Mouse (Mus musculus) heart, postnatal 36 days (tissue): Measurements from ENCODE around the gene Nphp4. TPM values are rescaled to one million over a fixed set of nuclear protein-coding genes. Genes with fewer than 3 reads are reported as not detected.

Source experiments
- DNase-seq, 2 experiments: peaks; one replicate each; pipeline ENCODE4 v3.0.0; 2021 to 2022
- intact Hi-C: fragments of 180-260 bp; cut with DNase I; formaldehyde crosslinking; loops from one replicate; pipeline ENCODE4 v1.15.1; 2025
- total RNA-seq, 2 experiments: library from RNA; stranded (reverse); gene quantifications; 2 replicates each; pipeline ENCODE4 v1.2.3; 2021

The Nphp4 gene
- total RNA-seq, result under 1 TPM; 0.89 to 1.00 TPM

DNA sequence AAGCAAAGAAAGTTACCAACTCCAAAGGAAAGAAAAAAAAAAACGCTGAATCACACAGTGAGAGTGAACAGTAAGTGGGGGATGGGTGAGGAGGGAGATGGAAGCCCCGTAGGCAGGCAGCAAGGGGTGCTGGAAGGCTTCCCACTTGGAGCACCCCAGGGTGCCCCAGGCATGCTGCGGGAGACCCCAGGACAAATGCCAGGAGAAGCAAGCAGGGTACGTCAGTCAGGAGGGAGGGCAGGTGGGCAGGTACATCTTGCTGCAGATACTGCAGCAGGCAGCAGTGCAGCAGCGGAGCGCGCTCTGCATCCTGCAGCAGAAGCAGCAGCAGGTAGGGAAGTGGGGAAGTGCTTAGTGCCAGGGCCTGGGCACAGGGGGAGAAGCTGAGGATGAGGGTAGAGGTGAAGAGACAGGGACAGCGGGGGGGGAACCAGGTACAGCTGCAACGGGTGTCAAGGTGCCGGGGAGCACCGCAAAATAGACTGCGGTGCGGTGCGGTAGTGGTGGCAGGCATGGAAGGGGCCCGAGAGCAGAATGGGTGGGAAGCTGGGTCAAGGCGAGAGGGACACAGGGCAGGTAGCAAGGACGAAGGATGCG, at the start of gene Nphp4:
Gene Nphp4 (plus strand): TSS at position 280 of the 597 bp plus-strand sequence.
- intact Hi-C loops, result loop anchor here (5.0 kb wide), 1 partner anchor 149 kb away; the partner anchor contains the start of gene Rpl22

DNA sequence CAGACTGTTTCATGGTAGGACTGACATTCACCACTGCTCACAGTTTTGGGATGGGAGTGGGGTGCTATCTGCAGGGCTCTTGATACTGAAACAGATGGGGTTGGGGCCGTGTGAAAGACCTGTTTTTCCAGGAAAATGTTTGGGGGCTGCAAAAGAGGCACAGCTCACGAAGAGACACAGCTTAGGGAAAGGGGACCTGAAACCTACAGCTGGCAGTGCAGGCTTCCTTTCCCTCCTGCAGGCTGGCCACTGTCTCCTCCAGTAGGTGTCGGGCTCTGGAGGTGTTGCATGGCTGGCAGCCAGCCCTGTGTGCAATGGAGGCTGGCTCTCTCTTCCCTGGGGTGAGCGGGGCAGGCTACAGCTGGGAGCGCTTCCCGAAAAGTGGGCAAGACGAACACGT, 48.2 kb upstream of the Nphp4 start:
- intact Hi-C loops, result no loop called here
- no peak for DNase-seq

More for the DNA sequence above, at the start of gene Nphp4:
- no peak for DNase-seq

DNA sequence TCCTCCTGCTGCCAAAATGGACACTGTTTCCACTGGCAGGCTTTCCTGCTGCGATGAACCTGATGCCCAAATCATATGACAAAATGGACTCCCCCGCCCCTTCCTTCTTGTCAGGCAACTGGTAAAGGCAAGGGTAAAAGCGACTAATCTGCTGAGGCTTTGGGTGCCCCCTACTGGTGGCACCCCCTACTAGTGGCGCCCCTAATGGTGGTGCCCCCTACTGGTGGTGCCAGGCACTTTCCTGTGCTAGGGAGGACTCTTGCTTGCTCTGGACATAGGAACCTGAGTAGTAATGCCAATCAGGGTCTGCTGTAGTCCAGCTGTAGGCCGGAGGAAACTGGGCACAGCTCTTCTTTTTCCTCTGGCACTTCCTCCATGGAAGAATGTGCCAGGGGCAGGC, 44.2 kb upstream of the Nphp4 start:
- intact Hi-C loops, result no loop called here
- peak; percentile 31 to 32 for DNase-seq

DNA sequence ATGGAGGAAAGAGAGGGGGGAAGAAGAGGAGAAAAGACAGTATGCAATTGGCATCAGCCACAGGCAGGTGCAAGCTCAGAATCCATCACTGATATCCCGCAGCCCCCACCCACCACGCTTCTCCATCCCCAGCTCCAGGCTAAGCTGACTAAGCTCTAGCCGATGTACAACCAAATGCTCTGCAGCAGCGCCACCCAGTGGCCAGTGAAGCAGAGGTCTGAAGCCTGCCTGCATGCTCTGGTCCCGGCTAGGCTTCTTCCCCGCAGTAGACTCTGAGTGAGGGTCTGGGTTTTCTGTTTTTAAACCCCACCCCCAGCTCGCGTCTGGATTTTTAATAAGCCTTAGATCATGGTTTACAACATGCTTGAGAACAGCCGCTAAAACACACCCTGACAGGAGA, 41.7 kb upstream of the Nphp4 start:
- intact Hi-C loops, result loop anchor here (1.0 to 2.0 kb wide), 3 partner anchors 102 to 262 kb away; no protein-coding TSS in a partner anchor

DNA sequence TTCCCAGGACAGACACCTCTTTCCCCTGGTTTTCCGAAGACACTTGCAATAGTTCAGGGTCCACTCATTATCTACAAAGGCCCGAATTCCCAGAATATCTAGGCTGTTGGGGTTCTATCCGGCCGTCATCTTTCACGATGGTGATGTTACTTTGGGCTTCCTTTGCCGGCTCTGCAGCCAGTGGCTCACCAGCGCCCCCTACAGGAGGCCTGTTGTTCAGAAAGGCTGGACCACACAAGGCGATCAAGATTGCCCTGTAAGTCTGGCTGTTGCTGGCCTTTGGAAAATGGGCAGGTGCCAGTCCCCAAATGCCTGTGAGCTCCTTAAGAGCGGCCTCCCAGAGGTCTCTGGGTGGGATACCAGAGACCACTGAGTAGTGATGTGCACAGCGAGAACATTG, 41.3 kb upstream of the Nphp4 start:
- intact Hi-C loops, result loop anchor here (1.0 to 2.0 kb wide), 3 partner anchors 102 to 262 kb away; no protein-coding TSS in a partner anchor
- peak; percentile 76 to 83 for DNase-seq

More for the DNA sequence above, 41.7 kb upstream of the Nphp4 start:
- peak; percentile 81 to 90 for DNase-seq

DNA sequence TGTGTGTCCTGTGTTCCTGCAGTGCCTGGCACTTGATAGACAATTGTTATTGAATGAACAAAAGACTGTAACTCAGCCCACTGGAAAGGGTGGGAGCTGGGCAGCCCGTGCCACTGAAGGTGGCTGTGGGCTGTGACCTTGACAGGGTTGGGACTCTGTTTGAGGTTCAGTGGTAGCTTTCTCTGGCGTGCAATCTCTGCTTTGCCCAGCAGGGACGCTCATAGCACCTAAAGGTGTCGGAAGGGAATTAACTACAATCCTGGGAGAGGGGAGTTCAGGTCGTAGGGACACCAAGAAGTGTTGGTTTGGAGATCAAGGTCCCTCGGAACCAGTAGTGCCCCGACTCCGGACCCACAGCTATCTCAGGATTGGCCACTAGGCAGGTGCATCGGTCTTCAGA, 35.6 kb upstream of the Nphp4 start:
- no peak for DNase-seq
- intact Hi-C loops, result no loop called here

DNA sequence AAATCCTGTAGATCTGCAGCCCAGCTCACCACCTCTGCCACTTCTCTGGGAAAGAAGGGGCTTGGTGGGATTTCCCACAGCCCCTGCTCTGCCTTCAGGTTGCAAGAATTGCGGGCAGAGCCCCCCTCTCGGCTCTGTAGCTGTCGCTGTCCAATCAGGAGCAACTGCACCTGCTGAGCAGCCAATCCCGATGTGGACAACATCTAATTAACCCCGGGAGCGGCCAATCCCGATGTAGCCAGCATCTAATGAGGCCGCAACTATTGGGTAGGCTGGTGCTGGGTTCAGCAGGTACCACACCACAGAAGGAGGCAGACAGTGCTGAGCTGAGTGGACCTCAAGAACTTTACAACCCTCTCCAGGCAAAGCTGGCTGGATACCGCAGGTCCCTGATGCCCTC, 35.0 kb upstream of the Nphp4 start:
- DNase-seq, result no peak
- intact Hi-C loops, result no loop called here

DNA sequence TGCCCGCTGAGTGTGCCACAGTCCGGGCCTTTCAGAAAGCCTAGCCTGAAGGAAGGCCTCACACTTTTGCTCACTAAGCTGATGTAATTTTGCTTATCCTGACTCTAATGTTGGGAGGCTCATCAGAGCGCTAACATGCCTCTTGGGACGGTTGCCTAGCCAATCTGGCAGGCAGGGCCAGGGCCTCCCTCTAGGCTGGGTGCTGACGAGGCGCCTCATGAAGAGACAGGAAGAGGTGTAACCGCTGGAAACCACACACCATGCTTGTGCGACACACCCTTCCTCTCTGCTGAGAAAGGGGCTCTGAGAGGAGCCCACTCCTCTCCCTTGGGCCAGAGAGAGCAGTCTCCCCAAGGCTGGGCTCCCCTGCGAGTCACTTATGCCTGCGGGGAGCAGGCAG, 30.3 kb upstream of the Nphp4 start:
- intact Hi-C loops, result no loop called here
- DNase-seq, result peak; percentile 22 to 23

DNA sequence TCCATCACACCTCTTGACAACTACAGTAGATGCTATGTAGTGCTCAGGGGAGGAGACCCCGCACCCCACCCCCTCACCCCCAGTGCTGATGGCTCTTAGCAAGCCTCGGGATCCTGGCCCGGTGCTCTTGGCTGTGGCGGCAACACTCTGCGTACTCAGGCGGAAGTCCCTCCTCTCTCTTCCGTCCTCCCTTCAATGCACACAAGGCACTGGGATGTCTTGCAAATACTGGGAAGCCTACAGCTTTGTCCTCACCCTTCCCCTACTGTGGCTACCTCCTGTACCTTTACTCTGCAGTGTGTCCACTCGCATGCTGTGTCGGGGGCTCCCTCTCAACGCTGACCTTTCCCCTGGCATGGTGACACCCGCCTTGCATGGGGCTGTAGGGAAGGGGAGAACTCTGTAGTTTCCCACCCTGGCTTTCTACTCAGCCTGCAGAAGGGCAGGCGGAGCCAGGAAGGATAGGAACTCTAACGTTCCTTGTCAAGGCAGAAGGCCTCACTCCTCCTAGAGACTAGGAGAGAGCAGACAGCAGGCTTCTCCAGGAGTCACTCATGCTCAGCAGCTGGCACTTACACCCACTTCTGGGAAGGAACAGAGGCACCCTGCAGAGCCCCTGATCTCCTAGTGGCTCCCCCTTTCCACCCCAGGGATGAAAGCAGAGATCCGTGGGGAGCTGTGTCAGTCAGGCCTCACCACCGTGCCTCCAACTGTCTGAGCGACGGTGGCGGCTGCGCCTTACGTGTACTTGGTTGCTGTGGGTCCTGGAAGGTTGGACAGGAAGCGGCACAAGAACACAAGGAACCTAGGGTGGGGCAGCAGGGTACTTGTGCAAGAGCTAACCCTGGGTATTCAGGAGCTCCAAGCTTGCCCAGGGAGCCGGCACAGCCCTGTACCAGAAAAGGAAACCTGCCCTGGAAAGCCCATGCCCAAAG, 28.5 kb upstream of the Nphp4 start:
- intact Hi-C loops, result no loop called here
- DNase-seq, result peak in 1 of 2 experiments; percentile 18

DNA sequence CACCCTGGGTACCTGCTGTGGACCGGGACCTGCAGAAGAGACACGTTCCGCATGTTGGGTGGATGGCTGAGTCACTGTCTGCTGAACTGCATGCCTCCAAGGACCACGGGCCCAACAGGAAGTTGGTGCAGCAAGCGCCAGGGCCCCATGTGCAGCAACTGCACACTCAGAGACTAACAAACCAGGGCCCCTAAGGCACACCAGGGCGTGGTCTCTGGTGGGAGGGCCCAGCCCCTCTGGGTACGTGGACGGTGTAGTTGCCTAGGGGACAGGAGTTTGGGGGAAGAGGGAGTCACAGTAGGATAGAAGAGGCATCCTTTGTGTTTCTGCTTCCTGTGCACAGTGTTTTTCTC, 27.9 kb upstream of the Nphp4 start:
- peak in 1 of 2 experiments; percentile 9 for DNase-seq
- intact Hi-C loops, result no loop called here

DNA sequence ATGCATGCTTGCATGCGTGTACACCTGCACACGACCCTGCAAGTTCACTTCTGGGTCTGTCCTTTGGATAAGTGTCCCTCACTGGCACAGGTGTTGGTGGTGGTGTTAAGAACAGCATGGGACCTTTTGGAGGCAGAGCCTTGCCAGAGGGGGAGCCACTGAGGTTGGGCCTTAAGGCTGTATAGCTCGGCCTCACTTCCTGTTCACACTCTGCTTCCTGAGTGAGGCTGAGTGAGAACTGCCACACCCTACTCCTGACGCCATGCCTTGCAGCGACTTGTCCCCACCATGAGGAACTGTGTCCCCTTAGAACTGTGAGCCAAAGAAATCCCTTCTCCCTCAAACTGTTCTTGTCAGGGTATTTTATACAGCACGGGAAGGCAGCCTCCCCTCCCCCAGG, 25.1 kb upstream of the Nphp4 start:
- DNase-seq, result no peak
- intact Hi-C loops, result no loop called here

DNA sequence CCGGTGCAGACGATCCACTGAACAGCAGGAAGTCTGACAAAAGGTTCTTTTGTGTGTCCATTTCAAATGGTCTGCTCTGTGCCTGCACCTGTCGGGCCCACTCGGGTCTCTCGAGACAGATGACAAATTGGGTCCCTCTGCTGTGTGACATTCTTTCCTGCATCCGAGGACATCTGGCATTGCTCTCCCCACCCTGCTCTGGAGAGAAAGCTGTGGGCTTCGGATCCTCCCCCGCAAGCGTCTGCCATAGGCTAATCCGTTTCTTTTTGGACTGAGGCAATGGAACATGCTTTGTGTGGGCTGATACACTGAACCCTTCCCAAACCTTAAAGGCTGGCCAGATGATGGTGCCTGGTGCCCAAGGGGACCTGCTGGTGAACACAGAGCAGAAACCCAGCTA, 23.4 kb upstream of the Nphp4 start:
- no peak for DNase-seq
- intact Hi-C loops, result no loop called here

DNA sequence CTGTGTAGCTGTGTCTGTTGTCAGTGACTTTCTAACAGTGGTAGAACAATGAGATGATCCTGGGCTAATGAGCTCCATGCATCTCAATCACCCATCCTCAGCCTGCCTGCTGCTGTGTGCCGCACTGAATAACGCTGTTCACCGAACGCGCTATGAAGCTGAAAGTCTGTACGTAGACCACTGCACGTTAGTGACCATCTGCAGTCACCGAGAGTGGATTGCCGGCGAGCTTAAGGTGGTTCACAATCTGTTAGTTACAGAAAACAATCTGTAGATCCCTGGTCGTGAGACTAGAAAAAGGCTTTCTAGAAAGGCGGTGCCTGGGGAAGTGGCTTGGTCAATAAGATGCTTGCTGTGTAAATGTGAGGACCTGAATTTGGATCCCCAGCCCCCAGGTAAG, 22.4 kb upstream of the Nphp4 start:
- intact Hi-C loops, result no loop called here

DNA sequence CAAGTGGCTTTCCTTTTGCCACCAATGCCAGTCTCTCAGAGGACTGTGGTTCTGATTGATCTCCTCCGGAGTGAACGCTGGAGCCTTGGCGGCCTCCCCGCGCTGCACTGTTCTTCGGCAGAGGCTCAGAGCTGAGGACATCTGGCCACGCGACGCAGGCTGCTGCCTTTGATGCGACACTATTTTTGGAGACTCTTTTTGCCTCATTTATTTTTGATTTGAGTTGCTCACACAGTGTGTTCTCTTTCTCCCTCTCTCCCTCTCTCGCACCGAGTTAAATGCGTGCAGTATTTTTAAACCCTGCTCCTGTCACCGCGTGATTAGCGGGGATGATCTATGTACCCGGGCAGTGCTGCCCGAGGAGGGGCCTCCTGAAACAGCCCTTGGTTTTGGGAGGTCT, 19.9 kb upstream of the Nphp4 start:
- intact Hi-C loops, result no loop called here
- no peak for DNase-seq

More for the DNA sequence above, 22.4 kb upstream of the Nphp4 start:
- DNase-seq, result no peak

DNA sequence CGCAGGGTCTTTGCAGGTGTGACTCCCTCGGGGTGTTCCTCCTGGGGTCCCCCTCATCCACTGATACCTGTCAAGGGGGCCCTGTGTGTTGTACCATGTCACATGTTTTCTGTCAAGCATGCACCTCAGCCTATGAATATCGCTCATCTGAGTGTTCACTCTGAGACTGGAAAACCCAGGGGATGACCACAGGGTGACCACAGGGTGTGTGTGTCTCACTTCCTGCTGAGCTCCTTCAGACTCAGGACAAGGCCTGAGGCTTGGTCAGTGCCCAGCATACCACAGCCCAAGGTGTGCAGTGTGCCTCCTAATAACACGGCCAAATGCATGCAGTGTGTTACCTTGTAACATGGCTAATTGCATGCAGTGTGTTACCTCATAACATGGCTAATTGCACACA, 18.8 kb upstream of the Nphp4 start:
- intact Hi-C loops, result no loop called here
- no peak for DNase-seq

DNA sequence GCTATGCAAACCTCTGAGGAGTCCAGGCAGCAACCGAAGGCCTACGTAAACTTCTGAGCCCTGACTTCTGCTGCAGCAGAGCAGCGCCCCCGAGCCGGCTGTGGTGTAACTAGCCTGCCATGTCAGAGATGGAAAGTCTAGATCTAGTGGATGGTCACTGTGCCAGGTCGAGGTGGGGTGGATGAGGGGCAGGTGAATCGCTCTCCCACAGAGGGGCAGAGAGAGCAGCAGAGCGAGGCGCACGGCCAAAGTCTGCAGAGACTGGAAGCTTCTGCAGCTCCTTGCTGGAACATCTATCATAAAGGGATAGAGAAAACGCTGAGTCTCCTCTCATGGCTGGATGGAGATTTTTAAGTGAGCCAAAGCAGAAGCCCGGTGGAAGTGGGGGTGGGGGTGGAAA, 14.0 kb upstream of the Nphp4 start:
- intact Hi-C loops, result no loop called here
- DNase-seq, result no peak

DNA sequence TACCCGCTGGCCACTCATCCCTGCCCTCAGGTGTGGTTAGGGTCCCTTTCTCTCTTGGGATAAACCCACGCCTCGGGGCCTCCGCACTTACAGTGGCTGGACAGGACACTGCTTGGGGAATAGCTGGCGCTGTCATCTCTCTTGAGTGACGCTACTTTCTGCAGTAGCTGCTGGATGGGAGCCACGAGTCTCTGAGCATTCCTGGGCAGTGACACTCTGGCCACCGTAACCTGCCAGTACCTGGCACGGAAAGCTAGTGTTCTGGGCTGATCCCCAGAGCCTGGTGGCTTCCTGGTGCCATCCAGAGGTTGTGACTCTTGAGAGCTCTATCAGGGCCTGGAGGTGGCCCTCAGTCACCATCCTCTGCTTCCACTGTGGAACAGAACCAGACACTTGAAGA, 13.4 kb upstream of the Nphp4 start:
- DNase-seq, result peak; percentile 33 to 56
- intact Hi-C loops, result no loop called here

DNA sequence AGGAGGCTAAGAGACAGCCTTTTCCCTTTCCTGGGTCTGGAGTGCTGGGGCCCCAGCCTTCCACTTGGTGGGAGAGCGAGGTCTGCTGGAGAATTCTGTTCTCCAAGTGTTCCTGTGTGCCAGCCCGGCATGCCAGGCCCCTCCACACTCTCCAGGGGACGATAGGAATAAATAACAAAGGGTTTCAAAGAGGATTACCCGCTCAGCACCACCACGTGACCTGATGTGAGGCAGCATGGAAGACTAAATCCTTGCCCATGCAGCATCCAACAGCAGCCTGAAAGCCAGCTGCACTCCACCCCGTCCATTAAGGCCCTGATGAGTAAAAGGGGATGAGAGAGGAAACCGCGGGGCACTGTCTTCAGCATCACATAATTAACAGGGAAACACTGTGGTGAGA, 11.4 kb upstream of the Nphp4 start:
- intact Hi-C loops, result no loop called here

DNA sequence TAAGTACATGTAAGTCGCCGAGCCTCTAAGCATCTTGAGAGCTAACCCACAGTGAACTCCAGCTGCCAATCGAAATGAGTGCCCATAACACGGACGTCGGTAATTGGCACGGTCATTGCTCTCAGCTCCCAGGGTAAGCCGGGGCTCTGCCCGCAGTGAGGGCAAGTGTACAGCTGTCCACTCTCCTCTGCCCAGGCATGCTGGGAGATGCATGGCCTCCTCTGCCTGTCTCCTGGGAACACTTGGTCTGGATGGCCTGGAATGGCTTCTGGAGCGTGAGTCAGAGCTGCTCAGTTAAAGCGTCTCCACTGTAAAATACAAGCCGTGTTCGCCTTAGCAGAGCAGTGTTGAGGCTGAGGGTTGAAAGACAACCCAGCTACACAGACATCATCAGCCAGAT, 9.9 kb upstream of the Nphp4 start:
- no peak for DNase-seq

More for the DNA sequence above, 11.4 kb upstream of the Nphp4 start:
- DNase-seq, result no peak

DNA sequence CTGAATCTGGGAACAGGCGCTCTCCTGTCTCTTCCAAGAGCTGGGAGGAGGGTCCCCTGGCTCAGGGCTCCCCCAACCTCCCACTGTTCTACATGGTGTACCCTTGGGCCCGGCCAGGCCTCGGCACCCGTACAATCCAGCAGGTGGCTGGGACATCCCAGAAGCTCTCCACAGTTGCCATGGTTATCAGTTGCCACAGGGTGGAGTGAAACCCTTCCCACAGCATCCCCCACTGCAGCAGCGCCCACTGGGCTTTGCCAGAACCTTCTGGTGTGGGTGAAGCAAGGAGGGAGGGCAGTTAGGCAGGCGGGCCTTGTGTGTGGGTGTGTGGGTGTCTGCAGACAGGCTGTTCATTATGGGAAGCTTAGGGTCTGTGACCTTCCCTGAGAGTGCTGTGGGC, 8.6 kb upstream of the Nphp4 start:
- intact Hi-C loops, result no loop called here
- DNase-seq, result no peak

More for the DNA sequence above, 9.9 kb upstream of the Nphp4 start:
- intact Hi-C loops, result no loop called here

DNA sequence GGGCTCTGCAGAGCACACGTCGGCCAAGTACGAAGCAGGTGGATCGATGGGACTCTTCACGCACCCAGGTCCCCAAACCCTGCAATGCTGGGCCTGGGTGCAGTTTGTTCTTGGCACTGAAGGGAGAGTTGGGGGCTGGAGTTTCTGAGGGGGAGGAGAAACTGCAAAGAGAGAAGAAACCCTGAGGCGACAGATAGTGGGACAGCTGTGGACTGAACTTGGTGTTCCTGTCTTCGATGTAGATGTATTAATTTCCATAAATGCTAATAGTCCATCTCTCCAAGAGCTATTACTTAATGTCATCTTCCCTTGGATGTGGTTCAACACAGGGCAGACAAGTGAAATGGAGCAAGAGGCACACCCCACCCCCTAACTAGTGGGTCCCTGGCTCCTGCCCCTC, 565 bp upstream of the Nphp4 start:
- intact Hi-C loops, result loop anchor here (5.0 kb wide), 1 partner anchor 149 kb away; the partner anchor contains the start of gene Rpl22
- DNase-seq, result no peak

DNA sequence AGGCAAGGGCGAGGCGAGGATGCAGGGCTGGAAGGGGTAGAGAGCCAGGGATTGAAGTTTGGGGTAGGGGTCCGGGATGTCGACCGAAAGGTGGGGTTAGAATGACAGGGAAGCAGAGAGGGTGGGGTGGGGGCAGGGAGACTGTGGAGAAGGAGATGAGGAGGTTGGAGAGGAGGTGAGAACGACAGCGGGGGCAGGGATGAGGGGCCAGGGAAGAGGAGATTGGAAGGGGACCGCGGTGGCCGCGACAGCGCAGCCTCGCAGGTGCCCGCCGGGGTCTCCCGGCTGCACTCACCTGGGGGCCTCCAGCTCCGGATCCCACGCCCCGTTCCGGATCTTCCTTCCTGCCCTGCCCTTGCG, 580 bp downstream of the Nphp4 start:
- intact Hi-C loops, result loop anchor here (5.0 kb wide), 1 partner anchor 150 kb away; the partner anchor contains the start of gene Rpl22
- DNase-seq, result no peak
